Mouse (Mus musculus) E14TG2a.4 (cell line): ENCODE measurements at regions not wholly inside any gene's neighbourhood (a gene's known extent, or its start where the extent isn't known, plus 50 kb on each side); places are given as distances from the start of the nearest gene placed in this dataset.

Experiments
- CTCF ChIP-seq: conservative IDR thresholded peaks from 2 replicates; pipeline ENCODE4 v1.5.1; 2014; ENCODE audit warnings: low read length
- NANOG ChIP-seq: IDR thresholded peaks from 2 replicates; pipeline ENCODE4 v1.6.1; 2014; ENCODE audit warnings: borderline replicate concordance, low read length, mixed read lengths
- POU5F1 ChIP-seq: IDR thresholded peaks from 2 replicates; pipeline ENCODE4 v1.6.1; 2014; ENCODE audit warnings: low read length, borderline replicate concordance

GRCm38 (mm10) chr11:110700976-110701375 lies 266.9 kb upstream of the Kcnj16 start:
- TF ChIP-seq CTCF (no peak), NANOG (no peak), POU5F1 (no peak)
